Mouse (Mus musculus) hindbrain, embryonic 11.5 days (tissue): ENCODE results near the gene Rab13. TPM values are rescaled to one million over a fixed set of nuclear protein-coding genes. Genes with fewer than 3 reads are reported as not detected.

ENCODE experiments used
- ATAC-seq: fragments of 200-750 bp; cut with Nextera tagmentation; 2 replicates; pipeline ENCODE4 v1.8.0; 2017; ENCODE audit warnings: mild to moderate bottlenecking, moderate TSS enrichment, moderate library complexity; ENCODE audit not compliant: low FRiP score
- DNase-seq: peaks from one replicate; pipeline ENCODE4 v3.0.0-alpha.2; 2015; ENCODE audit warnings: low spot score
- H3K27ac ChIP-seq: fragments of 300-500 bp; sonication (generic); 2 replicates; pipeline ENCODE4 v1.5.1; 2014; ENCODE audit warnings: mild to moderate bottlenecking, low read depth, low read length
- H3K27me3 ChIP-seq: fragments of 300-500 bp; sonication (generic); 2 replicates; pipeline ENCODE4 v1.6.1; 2014; ENCODE audit warnings: mild to moderate bottlenecking, low read length, moderate library complexity, mixed read lengths; ENCODE audit not compliant: control insufficient read depth, insufficient read depth
- H3K36me3 ChIP-seq: fragments of 300-500 bp; sonication (generic); 2 replicates; pipeline ENCODE4 v1.6.1; 2014; ENCODE audit warnings: mild to moderate bottlenecking, low read length, moderate library complexity, mixed read lengths; ENCODE audit not compliant: control insufficient read depth, insufficient read depth
- H3K4me1 ChIP-seq: fragments of 300-500 bp; sonication (generic); replicated peaks from 2 replicates; pipeline ENCODE4 v1.6.1; 2014; ENCODE audit warnings: low read length, mixed read lengths; ENCODE audit not compliant: control insufficient read depth, insufficient read depth
- H3K4me2 ChIP-seq: fragments of 300-500 bp; sonication (generic); replicated peaks from 2 replicates; pipeline ENCODE4 v1.6.1; 2014; ENCODE audit warnings: mild to moderate bottlenecking, low read depth, low read length
- H3K4me3 ChIP-seq: fragments of 300-500 bp; sonication (generic); 2 replicates; pipeline ENCODE4 v1.5.1; 2014; ENCODE audit warnings: low read depth, low read length
- H3K9ac ChIP-seq: fragments of 300-500 bp; sonication (generic); 2 replicates; pipeline ENCODE4 v1.6.1; 2014; ENCODE audit warnings: low read depth, low read length
- H3K9me3 ChIP-seq: fragments of 300-500 bp; sonication (generic); 2 replicates; pipeline ENCODE4 v1.6.1; 2016; ENCODE audit warnings: low read length; ENCODE audit not compliant: control insufficient read depth
- WGBS: fragments of 180-500 bp; shearing (Covaris S2); extraction: QIAGEN DNeasy Blood & Tissue Kit; methylation state at CpG from one replicate; pipeline ENCODE4 v1.1.7; 2014; 5-methylcytosine and 5-hydroxymethylcytosine counted together
- polyA plus RNA-seq: library from polyadenylated mRNA; unstranded; fragments of >200 nt; fragmentation: Nextera tagmentation; extraction: Ambion mirVana; gene quantifications from 2 replicates; pipeline ENCODE4 v1.2.1, GENCODE M21; 2014

Rab13 gene
- polyA plus RNA-seq, 1 experiment from 2014 or later: 15.5 TPM

DNA sequence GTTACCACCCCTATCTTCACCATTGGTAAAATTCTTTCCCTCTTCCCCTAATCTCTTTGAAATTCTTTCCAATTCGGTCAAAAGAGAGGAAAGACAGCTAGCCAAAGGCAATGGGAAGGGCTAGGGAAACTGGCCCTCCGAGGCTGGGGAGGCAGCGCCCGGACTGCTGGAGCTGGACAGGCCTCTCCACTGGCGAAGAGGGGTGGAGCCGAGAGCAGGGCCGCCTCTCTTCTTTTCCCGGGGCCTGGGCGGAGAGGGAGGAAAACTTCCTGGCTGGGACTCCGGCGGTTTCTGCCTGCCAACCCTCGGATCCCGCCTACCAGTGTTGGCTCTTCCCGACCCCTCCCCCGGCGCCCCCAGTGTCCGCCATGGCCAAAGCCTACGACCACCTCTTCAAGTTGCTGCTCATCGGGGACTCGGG is 7.0 kb downstream of the Rab13 start:
- Histone ChIP-seq H3K9ac (peak overlapping the region; percentile 68), H3K9me3 (no peaks in the 10 kb centered on the region), H3K4me1 (no peaks in the 10 kb centered on the region), H3K4me2 (peak overlapping the region; percentile 76), H3K27me3 (no peaks in the 10 kb centered on the region), H3K36me3 (no peaks in the 10 kb centered on the region), H3K4me3 (peak overlapping the region; percentile 36), H3K27ac (peak overlapping the region; percentile 61; the same call in 1 of the 2 replicates)
- ATAC-seq (peak; percentile 72), DNase-seq (peak; percentile 67)
- 0% methylated on average over 20 of the region's 20 CpGs for WGBS

GRCm38 (mm10) chr3:90221123-90221522 is 7.6 kb downstream of the Rab13 start:
- WGBS: 24% methylated on average over 5 of the region's 5 CpGs
- H3K9ac ChIP-seq: peak overlapping the region; percentile 68
- no peaks in the 10 kb centered on the region for H3K27me3 ChIP-seq

DNA sequence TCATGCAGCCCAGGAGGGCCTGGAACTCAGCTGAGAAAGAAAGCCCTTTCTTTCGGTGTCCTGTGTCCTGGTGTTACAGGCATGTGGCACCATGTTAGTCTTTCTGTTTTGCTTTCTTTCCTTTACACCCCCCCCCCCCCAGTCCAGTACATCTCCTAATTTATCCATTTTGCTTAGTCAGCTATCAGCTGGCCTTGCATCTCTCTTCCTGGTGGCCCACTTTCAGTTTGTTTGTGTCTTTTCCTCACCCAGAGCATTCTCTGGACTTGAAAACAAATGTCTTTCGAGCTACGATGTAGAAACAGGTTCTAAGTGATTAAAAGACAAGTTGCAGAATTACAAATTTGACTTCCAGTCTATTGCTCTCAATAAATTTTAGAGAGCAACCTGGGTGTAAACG is 9.0 kb downstream of the Rab13 start:
- Histone ChIP-seq H3K9me3 (no peaks in the 10 kb centered on the region), H3K9ac (no peak overlapping the region), H3K27me3 (no peaks in the 10 kb centered on the region), H3K27ac (no peak overlapping the region), H3K4me3 (no peak overlapping the region), H3K4me2 (no peak overlapping the region), H3K36me3 (no peaks in the 10 kb centered on the region), H3K4me1 (no peaks in the 10 kb centered on the region)
- no peak for DNase-seq
- no peak for ATAC-seq
- whole genome bisulfite sequencing: 84% methylated on average over 4 of the region's 4 CpGs

More at GRCm38 (mm10) chr3:90221123-90221522, 7.6 kb downstream of the Rab13 start:
- Histone ChIP-seq H3K36me3 (no peaks in the 10 kb centered on the region), H3K4me1 (no peaks in the 10 kb centered on the region), H3K9me3 (no peaks in the 10 kb centered on the region), H3K4me2 (peak overlapping the region; percentile 76), H3K4me3 (peak overlapping the region; percentile 36), H3K27ac (no peak overlapping the region)
- ATAC-seq: no peak
- DNase-seq: no peak

DNA sequence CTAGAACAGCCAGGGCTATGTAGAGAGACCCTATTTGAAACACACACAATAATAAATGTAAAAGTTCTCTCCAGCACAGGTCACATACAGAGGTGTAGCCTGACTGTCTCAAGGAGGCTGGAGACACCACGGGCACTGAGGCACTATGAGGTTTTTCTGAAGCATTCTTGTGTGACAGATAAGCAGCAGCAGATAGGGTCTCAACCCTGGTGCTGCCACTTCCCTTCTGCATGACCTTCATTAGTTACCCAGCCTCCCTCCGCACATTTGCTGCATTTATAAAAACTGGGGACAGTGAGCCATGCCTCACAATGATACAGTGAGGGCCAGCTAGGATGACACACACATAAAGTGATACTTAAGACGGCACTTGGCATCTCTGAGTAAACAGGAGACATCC is 9.4 kb downstream of the Rab13 start:
- no peak for ATAC-seq
- H3K4me3 ChIP-seq: no peak overlapping the region
- no peaks in the 10 kb centered on the region for H3K27me3 ChIP-seq
- no peaks in the 10 kb centered on the region for H3K36me3 ChIP-seq
- H3K9me3 ChIP-seq: no peaks in the 10 kb centered on the region
- no peaks in the 10 kb centered on the region for H3K4me1 ChIP-seq
- no peak for DNase-seq
- no peak overlapping the region for H3K9ac ChIP-seq
- 78% methylated on average over 3 of the region's 3 CpGs for WGBS
- H3K27ac ChIP-seq: no peak overlapping the region
- no peak overlapping the region for H3K4me2 ChIP-seq

- Histone ChIP-seq H3K27me3 (no peaks in the 10 kb centered on the region), H3K4me1 (no peaks in the 10 kb centered on the region), H3K9me3 (no peaks in the 10 kb centered on the region), H3K36me3 (no peaks in the 10 kb centered on the region), H3K27ac (no peak overlapping the region), H3K4me2 (no peak overlapping the region), H3K9ac (no peak overlapping the region), H3K4me3 (no peak overlapping the region)
- ATAC-seq: no peak
- 79% methylated on average over 10 of the region's 10 CpGs for WGBS
- DNase-seq: no peak
Observed at GRCm38 (mm10) chr3:90224331-90224730, 10.8 kb downstream of the Rab13 start.

DNA sequence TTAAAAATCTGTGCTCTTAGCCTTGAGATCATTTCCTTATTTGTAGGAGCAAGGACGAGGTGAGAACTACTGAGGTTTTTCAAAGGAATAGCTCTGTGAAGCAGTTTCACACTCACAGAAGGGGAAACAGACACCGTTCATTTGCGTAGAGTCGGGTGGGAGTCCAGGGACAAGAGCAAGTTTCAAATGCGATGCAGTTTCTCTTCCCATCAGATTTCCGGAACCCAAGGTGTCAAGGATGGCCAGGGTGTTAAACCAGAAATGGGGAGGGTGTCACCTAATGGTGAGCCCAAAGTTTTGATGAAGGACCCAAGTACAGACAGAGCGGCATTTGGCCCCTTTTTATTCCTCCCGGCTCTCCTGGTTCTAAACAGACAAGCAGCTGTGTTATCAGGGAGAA is 17.6 kb downstream of the Rab13 start:
- Histone ChIP-seq H3K4me1 (no peaks in the 10 kb centered on the region), H3K36me3 (peaks cover 3% of the 10 kb centered on the region; the same call in 1 of the 2 replicates), H3K4me3 (peak overlapping the region; percentile 79), H3K9ac (peak overlapping the region; percentile 80; the same call in 1 of the 2 replicates), H3K27me3 (no peaks in the 10 kb centered on the region), H3K27ac (no peak overlapping the region), H3K9me3 (no peaks in the 10 kb centered on the region), H3K4me2 (peak overlapping the region; percentile 78)
- DNase-seq (no peak), ATAC-seq (no peak)
- WGBS: 16% methylated on average over 8 of the region's 8 CpGs

DNA sequence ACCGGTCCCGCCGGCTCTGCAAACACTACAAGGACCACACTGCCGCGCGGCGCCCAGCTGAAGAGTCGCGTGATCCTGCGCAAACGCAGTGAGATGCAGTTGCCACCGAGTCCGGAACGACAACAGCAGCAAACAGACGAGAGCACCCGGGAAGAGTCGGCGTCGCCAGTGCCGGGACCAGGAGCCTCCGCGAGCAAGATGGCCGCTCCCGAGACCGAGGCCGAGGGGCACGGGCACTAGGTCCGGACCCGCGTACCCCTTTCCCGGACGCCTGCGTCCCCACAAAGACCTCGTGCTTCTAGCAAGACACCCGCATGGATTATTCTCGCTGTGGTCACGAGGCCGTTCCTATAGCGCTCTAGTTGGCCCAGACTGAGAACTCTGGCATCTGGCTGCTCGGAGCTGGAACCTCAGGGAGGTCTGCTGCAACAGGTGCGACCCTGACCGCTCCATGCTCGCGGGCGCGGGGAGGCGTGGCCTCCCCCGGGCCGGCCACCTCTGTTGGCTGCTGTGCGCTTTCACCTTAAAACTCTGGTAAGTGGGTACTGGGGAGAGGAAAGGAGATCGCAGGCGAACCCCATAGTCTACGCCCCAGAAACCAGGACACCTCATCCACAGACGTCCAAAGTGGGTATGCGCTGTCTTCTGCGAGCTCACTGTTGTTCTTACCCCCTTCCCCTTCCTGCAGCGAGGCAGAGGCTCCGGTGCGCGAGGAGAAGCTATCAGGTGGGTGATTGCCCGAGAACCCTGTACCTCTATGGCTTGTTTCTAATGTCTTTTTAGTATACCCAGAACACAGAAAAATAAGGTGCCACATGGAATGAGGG is 18.2 kb downstream of the Rab13 start, which contains the start of gene Jtb:
TSS of gene Jtb (plus strand) at position 91 of the 827 bp plus-strand sequence.
- under 1% methylated on average over 60 of the region's 61 CpGs for WGBS
- Histone ChIP-seq H3K9me3 (no peaks in the 10 kb centered on the region), H3K9ac (peak within 1 kb of the TSS; percentile 80), H3K27ac (peak within 1 kb of the TSS; percentile 77), H3K36me3 (peaks cover 3% of the 10 kb centered on the region; the same call in 1 of the 2 replicates), H3K4me1 (no peaks in the 10 kb centered on the region), H3K4me3 (peak within 1 kb of the TSS; percentile 79), H3K27me3 (no peaks in the 10 kb centered on the region), H3K4me2 (peak within 1 kb of the TSS; percentile 78)
- DNase-seq (peak; percentile 91), ATAC-seq (peak; percentile 98)

GRCm38 (mm10) chr3:90241251-90241650 is 27.8 kb downstream of the Rab13 start:
- WGBS: 87% methylated on average over 2 of the region's 2 CpGs
- Histone ChIP-seq H3K4me2 (no peak overlapping the region), H3K27ac (no peak overlapping the region), H3K9ac (no peak overlapping the region), H3K36me3 (no peaks in the 10 kb centered on the region), H3K4me3 (no peak overlapping the region), H3K9me3 (no peaks in the 10 kb centered on the region), H3K4me1 (no peaks in the 10 kb centered on the region), H3K27me3 (no peaks in the 10 kb centered on the region)
- no peak for ATAC-seq
- no peak for DNase-seq
